Mouse (Mus musculus) brown adipose tissue, adult 24 weeks (tissue): ENCODE results near the gene Rgs6. TPM values are rescaled to one million over a fixed set of nuclear protein-coding genes. Genes with fewer than 3 reads are reported as not detected.
A peak's percentile ranks its signal among the peaks of the same experiment; 100 is the strongest.

Source experiments
- H3K27ac ChIP-seq: fragments of 200-500 bp; replicated peaks from 2 replicates; pipeline ENCODE4 v1.5.1; 2012; ENCODE audit warnings: low read depth, mild to moderate bottlenecking, low read length
- H3K4me1 ChIP-seq: fragments of 200-500 bp; 2 replicates; pipeline ENCODE4 v1.6.1; 2012; ENCODE audit warnings: low read length, mixed read lengths; ENCODE audit not compliant: control insufficient read depth, insufficient read depth, insufficient read length
- H3K4me3 ChIP-seq: fragments of 200-500 bp; 2 replicates; pipeline ENCODE4 v1.5.1; 2012; ENCODE audit warnings: low read depth, mild to moderate bottlenecking, low read length, moderate library complexity; ENCODE audit not compliant: insufficient read depth
- polyA plus RNA-seq: library from polyadenylated mRNA; stranded (reverse); fragments of >200 nt; gene quantifications from 2 replicates; pipeline ENCODE4 v1.2.4, GENCODE M21; 2012; ENCODE audit not compliant: missing spikeins, insufficient read depth, insufficient read length

The Rgs6 gene
- polyA plus RNA-seq, 1 experiment: 0.36 TPM

DNA sequence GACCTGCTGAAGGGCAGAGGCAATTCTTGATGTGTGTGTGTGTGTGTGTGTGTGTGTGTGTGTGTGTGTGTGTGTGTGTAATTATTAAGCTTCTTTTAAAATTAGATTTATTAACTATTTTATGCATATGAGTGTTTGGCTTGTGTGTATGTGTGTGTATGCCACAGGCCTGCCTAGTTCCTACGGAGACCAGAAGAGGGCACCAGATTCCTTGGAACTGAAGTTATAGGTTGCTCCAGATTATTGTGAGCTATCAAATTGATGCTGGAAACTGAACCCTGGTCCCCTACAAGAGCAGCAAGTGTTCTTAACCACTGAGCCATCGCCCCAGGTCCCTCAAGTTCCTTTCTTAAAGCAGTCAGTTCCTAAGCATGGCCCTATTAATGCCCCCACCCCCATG lies 511.8 kb downstream of the Rgs6 start:
- no peak overlapping the region for H3K27ac ChIP-seq
- H3K4me3 ChIP-seq: no peak overlapping the region
- H3K4me1 ChIP-seq: peaks cover 6% of the 10 kb centered on the region; the same call in 1 of the 2 replicates

DNA sequence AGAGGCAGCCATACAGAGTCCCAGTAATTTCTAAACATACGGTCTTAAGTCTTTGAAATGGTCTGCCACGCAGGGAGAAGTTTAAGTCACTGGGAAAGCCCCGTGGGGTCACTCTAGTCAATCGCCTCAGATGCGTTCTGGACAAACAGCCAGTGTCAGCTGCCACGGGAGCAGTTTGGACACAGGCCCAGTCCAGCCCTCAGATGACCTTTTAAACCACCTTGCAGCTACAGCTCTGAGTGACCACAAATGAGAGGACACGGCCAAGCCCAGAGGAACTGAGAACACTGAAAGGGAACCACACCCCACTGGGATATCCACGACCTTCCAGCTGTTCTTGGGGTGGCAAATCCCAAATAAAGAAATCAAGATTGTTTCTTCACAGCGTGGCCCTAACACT lies 512.3 kb downstream of the Rgs6 start:
- Histone ChIP-seq H3K27ac (0 out of 2 replicates have a peak overlapping the region, but pooled peaks have one; percentile 9), H3K4me3 (no peak overlapping the region), H3K4me1 (peaks cover 6% of the 10 kb centered on the region; the same call in 1 of the 2 replicates)

DNA sequence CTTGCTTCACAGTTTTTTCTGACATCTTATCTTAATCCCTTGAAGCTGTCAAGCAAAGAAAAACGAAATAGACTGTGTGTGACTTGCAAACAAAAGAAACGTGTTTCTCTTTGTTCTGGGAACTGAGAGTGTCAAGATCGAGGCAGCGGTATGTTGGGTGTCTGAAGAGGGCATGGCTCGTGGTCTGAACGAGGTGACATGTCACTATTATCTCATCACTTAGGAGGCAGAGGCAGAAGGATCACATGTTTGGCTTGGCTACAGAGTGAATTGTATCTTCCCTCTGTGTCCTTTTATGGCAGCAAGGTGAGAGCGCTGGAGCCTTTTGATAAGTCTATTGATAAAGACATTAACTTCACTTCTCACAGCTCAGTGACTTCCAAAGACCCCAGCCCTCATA lies 512.8 kb downstream of the Rgs6 start:
- Histone ChIP-seq H3K27ac (0 out of 2 replicates have a peak overlapping the region, but pooled peaks have one; percentile 9), H3K4me1 (peaks cover 6% of the 10 kb centered on the region; the same call in 1 of the 2 replicates), H3K4me3 (no peak overlapping the region)

GRCm38 (mm10) chr12:83105514-83106119 lies 517.5 kb downstream of the Rgs6 start:
- no peak overlapping the region for H3K4me3 ChIP-seq
- peaks cover 4% of the 10 kb centered on the region; the same call in 1 of the 2 replicates for H3K4me1 ChIP-seq
- no peak overlapping the region for H3K27ac ChIP-seq

GRCm38 (mm10) chr12:83106120-83106517 lies 518.0 kb downstream of the Rgs6 start:
- H3K27ac ChIP-seq: no peak overlapping the region
- H3K4me1 ChIP-seq: no peaks in the 10 kb centered on the region; the same call in 1 of the 2 replicates
- no peak overlapping the region for H3K4me3 ChIP-seq

DNA sequence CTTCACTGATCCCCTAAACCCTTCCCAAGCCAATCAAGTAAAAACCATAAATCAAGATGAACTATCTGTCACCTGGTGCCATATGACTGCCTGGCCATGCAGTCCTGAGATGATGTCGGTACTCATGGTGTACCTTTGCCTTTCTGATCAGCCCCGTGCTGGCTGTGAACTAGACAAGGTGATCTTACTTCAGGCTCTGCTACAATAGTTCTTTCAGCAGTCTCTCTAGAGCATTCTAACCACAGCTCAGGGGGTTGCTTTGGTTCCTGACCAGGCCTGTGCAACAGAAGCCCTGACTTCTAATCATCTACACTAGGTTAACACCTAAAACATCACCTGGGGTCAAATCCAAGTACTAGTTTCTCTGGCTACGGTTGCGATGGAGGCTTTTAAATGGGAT lies 521.4 kb downstream of the Rgs6 start:
- H3K4me1 ChIP-seq: no peaks in the 10 kb centered on the region; the same call in 1 of the 2 replicates
- no peak overlapping the region for H3K27ac ChIP-seq
- H3K4me3 ChIP-seq: no peak overlapping the region

- Histone ChIP-seq H3K4me1 (no peaks in the 10 kb centered on the region; the same call in 1 of the 2 replicates), H3K27ac (no peak overlapping the region), H3K4me3 (no peak overlapping the region)
Measured at GRCm38 (mm10) chr12:83109891-83110630, 522.0 kb downstream of the Rgs6 start.

DNA sequence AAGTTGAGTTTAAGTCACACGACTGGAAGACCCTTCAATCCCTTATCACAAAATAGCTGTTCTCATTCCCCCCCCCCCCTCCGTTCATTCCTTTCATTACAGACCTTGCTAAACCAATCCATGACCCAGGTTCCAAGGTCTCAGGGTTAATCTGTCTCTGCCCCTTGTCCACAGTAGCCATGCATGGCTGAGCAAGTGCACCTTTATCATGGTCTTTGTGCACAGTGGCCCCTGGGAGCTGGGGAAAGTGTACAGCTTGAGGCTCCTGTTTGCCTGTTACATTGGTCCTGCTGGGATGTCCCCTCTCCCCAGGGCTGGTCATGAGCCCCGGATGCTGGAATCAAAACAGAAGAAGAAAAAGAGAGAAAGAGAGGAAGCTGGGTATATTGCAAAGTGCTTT lies 522.6 kb downstream of the Rgs6 start:
- Histone ChIP-seq H3K4me3 (no peak overlapping the region), H3K27ac (no peak overlapping the region), H3K4me1 (no peaks in the 10 kb centered on the region)

DNA sequence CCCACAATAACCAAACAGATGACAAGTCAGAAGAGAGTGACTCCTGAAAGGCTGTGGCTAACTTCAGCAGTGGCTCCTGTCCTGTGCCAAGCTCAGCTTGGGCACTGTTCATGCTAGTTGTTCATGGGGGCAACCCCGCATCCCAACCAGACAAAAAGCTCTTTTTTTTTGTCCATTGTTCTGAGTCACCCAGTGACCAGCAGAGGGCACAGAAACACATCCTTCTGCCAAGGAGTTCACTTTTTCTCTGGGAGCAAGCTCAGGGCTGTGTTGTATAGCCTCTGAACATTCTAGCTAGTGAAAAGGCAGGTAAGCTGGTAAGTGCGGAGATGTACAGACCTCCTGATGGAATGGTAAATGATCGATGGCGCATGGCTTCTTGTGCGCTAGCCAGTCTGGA lies 524.2 kb downstream of the Rgs6 start:
- no peaks in the 10 kb centered on the region for H3K4me1 ChIP-seq
- no peak overlapping the region for H3K27ac ChIP-seq
- no peak overlapping the region for H3K4me3 ChIP-seq

- H3K4me3 ChIP-seq: no peak overlapping the region
- H3K27ac ChIP-seq: no peak overlapping the region
Measured at GRCm38 (mm10) chr12:83112901-83113628, 525.0 kb downstream of the Rgs6 start.

DNA sequence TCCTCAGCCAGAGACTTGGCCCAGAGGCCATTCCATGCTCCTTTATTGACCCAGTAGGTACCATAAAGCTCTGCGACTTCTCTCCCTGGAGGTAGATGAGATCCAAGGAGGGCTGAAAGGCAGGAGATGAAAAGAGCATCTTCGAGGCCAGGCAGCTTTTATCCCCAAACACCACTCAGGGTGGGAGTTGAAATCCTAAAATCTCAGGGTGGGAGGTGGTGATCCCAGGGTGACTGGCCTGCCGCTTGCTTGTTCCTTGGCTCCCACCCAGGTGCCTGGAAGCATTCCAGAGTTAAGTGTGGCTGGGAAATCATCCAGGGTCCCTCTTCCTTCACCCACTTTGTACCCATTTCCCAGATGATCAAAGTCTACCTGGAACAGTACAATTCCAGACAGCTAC lies 525.9 kb downstream of the Rgs6 start:
- Histone ChIP-seq H3K27ac (no peak overlapping the region), H3K4me3 (no peak overlapping the region)

More at GRCm38 (mm10) chr12:83112901-83113628, 525.0 kb downstream of the Rgs6 start:
- H3K4me1 ChIP-seq: no peaks in the 10 kb centered on the region

DNA sequence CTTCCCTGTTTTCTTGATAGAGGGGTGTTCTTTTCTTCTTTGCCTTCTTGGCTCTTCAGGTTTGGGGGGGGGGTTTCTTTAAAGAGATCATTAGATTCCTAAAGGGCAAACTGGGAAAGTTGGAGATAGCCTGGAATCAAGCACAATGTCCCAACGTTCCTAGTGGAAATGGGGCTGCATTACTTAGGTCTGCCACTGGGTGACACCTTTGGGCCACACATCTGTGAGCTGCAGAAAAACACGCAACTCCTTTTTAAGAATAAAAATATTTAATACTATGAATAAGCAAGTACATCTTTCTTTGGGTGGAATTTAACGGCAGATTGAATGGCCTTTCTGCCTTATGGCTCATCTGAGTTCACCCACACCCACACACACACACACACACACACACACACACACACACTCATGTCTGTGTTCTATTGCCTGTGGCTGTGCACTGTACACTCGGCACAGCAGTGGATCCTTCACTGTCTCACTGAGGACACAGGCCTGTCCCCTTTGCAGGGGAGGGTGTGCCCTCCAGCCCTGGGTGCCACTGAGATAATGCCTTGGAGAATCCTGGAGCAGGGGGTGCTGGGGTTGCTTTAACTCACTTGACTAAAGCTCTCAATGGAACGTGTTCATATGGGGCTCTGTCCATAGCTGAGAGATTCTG lies 526.4 kb downstream of the Rgs6 start:
- H3K4me3 ChIP-seq: no peak overlapping the region
- H3K27ac ChIP-seq: no peak overlapping the region
- no peaks in the 10 kb centered on the region for H3K4me1 ChIP-seq

More for the DNA sequence above, 525.9 kb downstream of the Rgs6 start:
- H3K4me1 ChIP-seq: no peaks in the 10 kb centered on the region

DNA sequence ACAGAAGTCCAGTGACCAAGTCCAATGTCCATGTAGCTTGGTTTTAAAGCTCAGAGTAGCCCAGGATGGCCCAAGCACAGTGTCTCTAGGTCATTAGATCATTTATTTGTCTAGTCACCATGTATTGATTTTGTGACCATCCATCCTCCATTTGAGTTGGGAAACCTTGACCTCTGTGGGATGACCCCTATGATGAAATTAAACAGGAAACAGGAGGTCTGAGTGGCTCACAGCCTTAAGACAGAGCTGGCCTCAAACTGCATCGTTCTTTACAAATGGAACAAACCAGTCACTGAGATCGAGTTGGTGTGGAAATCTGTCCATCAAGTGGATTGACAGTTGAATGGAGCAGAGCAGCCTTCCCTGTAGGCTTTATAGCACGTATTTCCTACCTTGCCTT lies 536.0 kb downstream of the Rgs6 start:
- no peak overlapping the region for H3K27ac ChIP-seq
- H3K4me1 ChIP-seq: no peaks in the 10 kb centered on the region
- H3K4me3 ChIP-seq: no peak overlapping the region

- no peaks in the 10 kb centered on the region for H3K4me1 ChIP-seq
- no peak overlapping the region for H3K27ac ChIP-seq
- H3K4me3 ChIP-seq: no peak overlapping the region
Measured at GRCm38 (mm10) chr12:83125284-83125683, 537.2 kb downstream of the Rgs6 start.

- Histone ChIP-seq H3K4me1 (no peaks in the 10 kb centered on the region), H3K4me3 (no peak overlapping the region), H3K27ac (no peak overlapping the region)
Measured at GRCm38 (mm10) chr12:83126923-83127322, 538.8 kb downstream of the Rgs6 start.
